Mouse (Mus musculus): ENCODE data around the gene Tnni3. TPM values are rescaled to one million over a fixed set of nuclear protein-coding genes. Genes with fewer than 3 reads are reported as not detected.
"Not testable (repeated sequence)": the region's sequence is repeated elsewhere in the genome, so short reads cannot be mapped to it uniquely, and the experiment has no call there.

Tnni3 gene
- total RNA-seq (2015) = 4.8 and 5.2 TPM in 2 replicates
- total RNA-seq (2017) = 2.1 and 6.0 TPM in 2 replicates

- ATAC-seq (replicated peaks; ENCODE audit: poor library complexity) = peak; percentile 65
Observed at GRCm38 (mm10) chr7:4524212-4524922, at the start of gene Tnni3. TSS of gene Tnni3 (minus strand) at chr7:4524229.

- peak; percentile 86 for ATAC-seq (replicated peaks; ENCODE audit: poor library complexity)
Observed at GRCm38 (mm10) chr7:4572361-4572760, 48.3 kb upstream of the Tnni3 start.

- ATAC-seq (replicated peaks; ENCODE audit: poor library complexity) = 0 out of 2 replicates have a peak, but pooled peaks have one; percentile 52
Observed at GRCm38 (mm10) chr7:4562660-4563059, 38.6 kb upstream of the Tnni3 start.

- no peak for ATAC-seq (replicated peaks; ENCODE audit: poor library complexity)
Observed at GRCm38 (mm10) chr7:4557167-4557560, 33.1 kb upstream of the Tnni3 start.

GRCm38 (mm10) chr7:4556256-4557166, 32.5 kb upstream of the Tnni3 start:
- ATAC-seq (replicated peaks; ENCODE audit: poor library complexity) = peak; percentile 100

GRCm38 (mm10) chr7:4547221-4547641, 23.2 kb upstream of the Tnni3 start, which contains the start of gene Syt5:
TSS of gene Syt5 (minus strand) at chr7:4547541.
- peak; percentile 45; the same call in 1 of the 2 replicates for ATAC-seq (replicated peaks; ENCODE audit: poor library complexity)

- peak; percentile 56 for ATAC-seq (replicated peaks; ENCODE audit: poor library complexity)
Observed at GRCm38 (mm10) chr7:4546591-4547131, 22.6 kb upstream of the Tnni3 start.

- no peak for ATAC-seq (replicated peaks; ENCODE audit: poor library complexity)
Observed at GRCm38 (mm10) chr7:4546050-4546449, 22.0 kb upstream of the Tnni3 start.

GRCm38 (mm10) chr7:4542013-4542412, 18.0 kb upstream of the Tnni3 start:
- no peak for ATAC-seq (replicated peaks; ENCODE audit: poor library complexity)

- ATAC-seq (replicated peaks; ENCODE audit: poor library complexity) = no peak
Observed at GRCm38 (mm10) chr7:4541344-4541743, 17.3 kb upstream of the Tnni3 start.

- ATAC-seq (replicated peaks; ENCODE audit: poor library complexity) = no peak
Observed at GRCm38 (mm10) chr7:4539019-4539418, 15.0 kb upstream of the Tnni3 start.

GRCm38 (mm10) chr7:4537181-4537580, 13.2 kb upstream of the Tnni3 start:
- no peak for ATAC-seq (replicated peaks; ENCODE audit: poor library complexity)

- no peak for ATAC-seq (replicated peaks; ENCODE audit: poor library complexity)
Observed at GRCm38 (mm10) chr7:4536369-4536768, 12.3 kb upstream of the Tnni3 start.

- peak; percentile 82 for ATAC-seq (replicated peaks; ENCODE audit: poor library complexity)
Observed at GRCm38 (mm10) chr7:4532005-4532729, 8.1 kb upstream of the Tnni3 start, which contains the start of gene Dnaaf3. TSS of gene Dnaaf3 (minus strand) at chr7:4532453.

- not testable (repeated sequence) for ATAC-seq (replicated peaks; ENCODE audit: poor library complexity)
Observed at GRCm38 (mm10) chr7:4530166-4530565, 6.1 kb upstream of the Tnni3 start.

- 0 out of 2 replicates have a peak, but pooled peaks have one; percentile 6 for ATAC-seq (replicated peaks; ENCODE audit: poor library complexity)
Observed at GRCm38 (mm10) chr7:4527302-4527689, 3.3 kb upstream of the Tnni3 start.

- ATAC-seq (replicated peaks; ENCODE audit: poor library complexity) = peak; percentile 91
Observed at GRCm38 (mm10) chr7:4526341-4527301, 2.6 kb upstream of the Tnni3 start.

- ATAC-seq (replicated peaks; ENCODE audit: poor library complexity) = no peak
Observed at GRCm38 (mm10) chr7:4523205-4524130, 561 bp downstream of the Tnni3 start.
